Mouse (Mus musculus) cerebellum, adult 2 months (tissue): ENCODE results near the gene Eif2b1. TPM values are rescaled to one million over a fixed set of nuclear protein-coding genes. Genes with fewer than 3 reads are reported as not detected.
A peak's percentile ranks its signal among the peaks of the same experiment; 100 is the strongest.

Source experiments
- DNase-seq, 2 experiments: peaks; one replicate each; pipeline ENCODE4 v3.0.0; 2021
- H3K27ac ChIP-seq: fragments of 200-500 bp; 2 replicates; pipeline ENCODE4 v1.5.1; 2012; ENCODE audit warnings: low read length, control low read depth, inconsistent platforms; ENCODE audit not compliant: insufficient read depth
- H3K27me3 ChIP-seq: fragments of 200-500 bp; 2 replicates; pipeline ENCODE4 v1.6.1; 2012; ENCODE audit warnings: inconsistent platforms, mild to moderate bottlenecking, low read length, moderate library complexity; ENCODE audit not compliant: control insufficient read depth, insufficient read depth
- H3K4me1 ChIP-seq: fragments of 200-500 bp; 2 replicates; pipeline ENCODE4 v1.6.1; 2011; ENCODE audit warnings: low read length; ENCODE audit not compliant: control insufficient read depth, insufficient read depth
- H3K4me3 ChIP-seq: fragments of 200-500 bp; replicated peaks from 2 replicates; pipeline ENCODE3; 2011; ENCODE audit warnings: mild to moderate bottlenecking, low read depth, low read length, control low read depth; ENCODE audit not compliant: insufficient read depth
- CTCF ChIP-seq: fragments of 200-500 bp; IDR thresholded peaks from 2 replicates; pipeline ENCODE4 v1.5.1; 2011; ENCODE audit warnings: low read depth, mild to moderate bottlenecking, control low read depth, low read length, moderate library complexity, borderline replicate concordance; ENCODE audit not compliant: insufficient read depth
- POLR2A ChIP-seq: fragments of 200-500 bp; IDR thresholded peaks from 2 replicates; pipeline ENCODE4 v1.6.1; 2011; ENCODE audit warnings: low read length, control low read depth, borderline replicate concordance; ENCODE audit not compliant: insufficient read depth
- WGBS: fragments of 180-500 bp; shearing (Covaris S2); methylation state at CpG from one replicate; pipeline ENCODE4 v1.1.7; 2018; 5-methylcytosine and 5-hydroxymethylcytosine counted together
- polyA plus RNA-seq: library from polyadenylated mRNA; depleted of rRNA; stranded (reverse); fragments of >200 nt; gene quantifications from 2 replicates; pipeline ENCODE4 v1.2.3, GENCODE M21; 2012

The Eif2b1 gene
- polyA plus RNA-seq, 1 experiment, result 36.7 TPM

- Histone ChIP-seq H3K27ac (no peak overlapping the region), H3K27me3 (no peaks in the 10 kb centered on the region), H3K4me3 (no peak overlapping the region), H3K4me1 (no peaks in the 10 kb centered on the region; the same call in 1 of the 2 replicates)
- WGBS, result 75% methylated on average over 4 of the region's 4 CpGs
- DNase-seq, result no peak
- TF ChIP-seq CTCF (no peak), POLR2A (no peak)
These were observed 39.0 kb downstream of the Eif2b1 start for GRCm38 (mm10) chr5:124539905-124540304.

GRCm38 (mm10) chr5:124538813-124539792 is 39.8 kb downstream of the Eif2b1 start:
- no peak overlapping the region for H3K27ac ChIP-seq
- H3K27me3 ChIP-seq, result no peaks in the 10 kb centered on the region
- TF ChIP-seq CTCF (peak; percentile 59), POLR2A (no peak)
- H3K4me3 ChIP-seq, result no peak overlapping the region
- no peaks in the 10 kb centered on the region; the same call in 1 of the 2 replicates for H3K4me1 ChIP-seq
- 78% methylated on average over 16 of the region's 16 CpGs for WGBS
- DNase-seq, result peak; percentile 43 to 61

- Histone ChIP-seq H3K27me3 (no peaks in the 10 kb centered on the region), H3K27ac (no peak overlapping the region), H3K4me3 (no peak overlapping the region), H3K4me1 (no peaks in the 10 kb centered on the region)
- DNase-seq, result peak; percentile 46
- 5% methylated on average over 17 of the region's 17 CpGs for WGBS
- TF ChIP-seq POLR2A (no peak), CTCF (no peak)
These were observed 42.2 kb downstream of the Eif2b1 start for GRCm38 (mm10) chr5:124536776-124537175.

GRCm38 (mm10) chr5:124535016-124535415 is 43.9 kb downstream of the Eif2b1 start:
- no peak overlapping the region for H3K27ac ChIP-seq
- DNase-seq, result no peak
- no peak for TF ChIP-seq CTCF
- 63% methylated on average over 5 of the region's 5 CpGs for WGBS
- H3K4me1 ChIP-seq, result no peaks in the 10 kb centered on the region
- H3K27me3 ChIP-seq, result no peaks in the 10 kb centered on the region
- H3K4me3 ChIP-seq, result no peak overlapping the region

GRCm38 (mm10) chr5:124532451-124532850 is 46.5 kb downstream of the Eif2b1 start:
- Histone ChIP-seq H3K27me3 (no peaks in the 10 kb centered on the region), H3K27ac (no peak overlapping the region), H3K4me1 (no peaks in the 10 kb centered on the region), H3K4me3 (no peak overlapping the region)
- no peak for DNase-seq
- WGBS, result 73% methylated on average over 7 of the region's 7 CpGs
- TF ChIP-seq POLR2A (no peak), CTCF (no peak)

- Histone ChIP-seq H3K4me1 (no peaks in the 10 kb centered on the region), H3K27ac (no peak overlapping the region), H3K4me3 (peak overlapping the region; percentile 68), H3K27me3 (no peaks in the 10 kb centered on the region)
- TF ChIP-seq POLR2A (no peak), CTCF (no peak)
- DNase-seq, result peak in 1 of 2 experiments; percentile 32
- 10% methylated on average over 14 of the region's 14 CpGs for WGBS
These were observed 47.4 kb downstream of the Eif2b1 start for GRCm38 (mm10) chr5:124531583-124531930.

- no peaks in the 10 kb centered on the region for H3K4me1 ChIP-seq
These were observed 48.0 kb downstream of the Eif2b1 start, which contains the start of gene Rilpl1 for GRCm38 (mm10) chr5:124530655-124531582. Gene Rilpl1 (minus strand): TSS chr5:124531391.

More at GRCm38 (mm10) chr5:124530655-124531582, 48.0 kb downstream of the Eif2b1 start, which contains the start of gene Rilpl1:
- H3K27ac ChIP-seq, result no peak within 1 kb of the TSS
- peak within 1 kb of the TSS; percentile 68 for H3K4me3 ChIP-seq
- no peaks in the 10 kb centered on the region for H3K27me3 ChIP-seq
- TF ChIP-seq CTCF, result no peak
- 0 out of 2 replicates have a peak, but pooled peaks have one; percentile 34 for TF ChIP-seq POLR2A
- under 1% methylated on average over 96 of the region's 96 CpGs for WGBS
- DNase-seq, result peak; percentile 73 to 74
